Mouse (Mus musculus): ENCODE results near the gene Cyp3a57. TPM values are rescaled to one million over a fixed set of nuclear protein-coding genes. Genes with fewer than 3 reads are reported as not detected.
"Not testable (repeated sequence)": the region's sequence is repeated elsewhere in the genome, so short reads cannot be mapped to it uniquely, and the experiment has no call there.

Gene Cyp3a57
- not detected for polyA plus RNA-seq (2017; shearing (Covaris generic))

DNA sequence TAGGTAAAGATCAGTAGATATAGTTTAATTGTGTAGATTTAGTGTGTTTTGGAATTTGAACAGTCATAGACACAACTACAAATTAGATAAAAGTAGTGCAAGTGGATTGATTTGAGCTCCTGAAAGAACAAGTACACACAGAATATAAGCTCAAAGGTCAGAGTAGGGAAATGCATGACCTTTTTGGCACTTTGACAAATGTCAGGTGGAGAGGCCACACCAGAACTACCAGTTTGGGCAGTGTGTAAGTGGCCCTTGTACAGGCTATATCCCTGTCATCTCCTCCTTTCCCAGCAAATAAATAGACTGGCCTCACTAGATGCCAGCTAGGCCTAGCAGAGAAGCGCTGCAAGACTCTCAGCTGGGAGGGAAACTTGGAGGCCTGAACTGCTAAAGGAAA, at the start of gene Cyp3a57:
TSS of gene Cyp3a57 (plus strand) at position 339 of the 400 bp plus-strand sequence.
- ATAC-seq = no peak

DNA sequence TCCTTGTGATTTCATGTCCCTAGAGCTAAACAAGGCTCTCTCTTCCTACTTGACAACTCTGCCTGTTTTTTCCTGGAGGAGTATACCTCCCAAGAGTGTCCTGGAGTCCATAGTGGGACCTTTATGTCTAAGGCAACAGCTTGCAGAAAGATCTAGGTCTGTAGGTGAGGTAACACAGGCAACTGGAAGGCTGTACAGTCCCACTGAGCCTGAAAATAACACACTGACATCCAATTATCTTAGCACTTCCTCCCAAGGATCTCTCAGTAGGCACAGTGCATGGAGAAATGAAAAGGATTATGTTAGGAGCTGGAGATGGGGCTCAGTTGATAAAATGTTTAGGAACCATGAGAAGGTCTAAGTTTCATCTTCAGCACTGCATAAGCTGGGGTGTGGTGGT, 44.6 kb upstream of the Cyp3a57 start:
- ATAC-seq = no peak

DNA sequence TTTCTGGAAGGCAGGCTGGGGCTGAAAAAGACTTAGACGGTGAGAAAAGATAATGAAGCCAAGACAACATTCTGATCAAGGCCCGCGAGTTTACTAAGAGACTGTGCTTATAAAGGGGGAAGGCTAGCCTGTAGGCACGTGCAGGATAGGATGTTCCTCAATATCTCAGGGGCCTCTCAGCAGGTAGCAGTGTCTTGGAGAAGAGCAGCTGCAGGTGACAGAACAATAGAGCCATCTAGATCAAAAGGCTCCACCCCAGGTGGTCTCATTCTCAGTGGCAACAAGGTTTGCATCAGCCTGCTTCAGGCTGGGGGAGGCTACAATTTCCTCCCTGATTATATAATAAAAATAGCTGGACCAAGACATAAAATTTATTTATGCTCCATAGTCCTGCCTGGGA, 43.3 kb upstream of the Cyp3a57 start:
- ATAC-seq = not testable (repeated sequence)

DNA sequence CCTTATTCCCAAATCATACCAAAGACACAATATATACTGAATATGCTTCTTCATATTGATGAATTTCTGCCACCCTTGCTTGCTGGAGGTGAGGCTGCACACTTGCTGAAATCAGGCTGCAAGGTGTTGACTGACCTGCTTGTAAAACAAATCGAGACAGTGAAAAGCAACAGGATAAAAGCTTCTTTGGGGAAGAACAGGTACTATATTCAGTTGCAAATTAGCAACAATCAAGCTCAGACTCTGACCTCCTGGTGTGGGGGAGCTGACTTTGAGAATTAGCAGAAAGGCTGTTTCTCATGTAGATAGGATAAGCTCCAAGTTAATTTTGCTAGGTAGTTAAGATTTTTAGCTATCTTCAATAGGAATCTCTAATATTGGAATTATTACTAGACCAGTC, 42.7 kb upstream of the Cyp3a57 start:
- no peak for ATAC-seq

DNA sequence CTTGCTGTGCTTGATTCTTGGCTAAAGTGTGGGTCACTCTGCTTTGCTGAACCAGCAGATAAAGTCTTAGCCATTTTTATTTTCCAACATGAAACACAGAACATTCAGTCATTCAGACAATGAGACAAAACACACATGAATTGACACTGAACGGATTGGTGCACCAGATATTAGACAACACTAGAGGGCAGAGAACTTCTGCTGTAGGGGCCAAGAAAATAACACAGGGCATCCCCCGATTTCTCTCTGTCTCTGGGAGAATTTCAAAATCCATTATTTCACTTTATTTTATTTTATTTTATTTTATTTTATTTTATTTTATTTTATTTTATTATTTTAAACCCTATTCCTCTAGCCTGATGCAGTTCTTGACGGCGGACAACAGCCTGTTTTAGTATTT, 38.1 kb upstream of the Cyp3a57 start:
- not testable (repeated sequence) for ATAC-seq

DNA sequence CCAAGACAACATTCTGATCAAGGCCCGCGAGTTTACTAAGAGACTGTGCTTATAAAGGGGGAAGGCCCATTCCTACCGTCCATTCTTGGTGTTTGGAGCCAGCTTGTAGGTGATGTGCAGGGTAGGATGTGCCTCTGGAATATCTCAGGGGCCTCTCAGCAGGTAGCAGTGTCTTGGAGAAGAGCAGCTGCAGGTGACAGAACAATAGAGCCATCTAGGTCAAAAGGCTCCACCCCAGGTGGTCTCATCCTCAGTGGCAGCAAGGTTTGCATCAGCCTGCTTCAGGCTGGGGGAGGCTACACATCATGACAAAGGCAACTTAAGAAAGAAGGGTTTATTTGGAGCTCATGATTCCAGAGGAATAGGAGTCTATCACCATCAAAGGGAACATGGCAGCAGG, 37.3 kb upstream of the Cyp3a57 start:
- ATAC-seq = not testable (repeated sequence)

DNA sequence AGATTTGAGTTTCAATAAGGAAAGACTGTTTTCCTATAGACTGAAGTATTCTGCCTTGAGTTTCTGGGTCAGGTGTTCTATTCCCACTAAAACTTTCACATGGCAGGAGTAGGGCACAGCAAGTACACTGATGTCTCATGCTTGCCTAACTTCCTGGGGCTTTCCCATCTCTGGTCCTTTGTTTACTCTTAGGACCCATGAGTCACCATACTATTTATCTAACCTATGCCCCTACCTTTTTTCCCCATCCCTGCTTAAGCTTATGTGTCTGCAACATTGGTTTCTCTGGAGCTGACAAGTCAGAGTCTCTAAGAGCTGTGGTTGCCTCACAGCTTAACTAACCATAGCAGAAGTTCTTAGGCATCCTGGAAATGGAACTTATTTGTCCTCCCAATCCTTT, 31.2 kb upstream of the Cyp3a57 start:
- ATAC-seq = no peak

DNA sequence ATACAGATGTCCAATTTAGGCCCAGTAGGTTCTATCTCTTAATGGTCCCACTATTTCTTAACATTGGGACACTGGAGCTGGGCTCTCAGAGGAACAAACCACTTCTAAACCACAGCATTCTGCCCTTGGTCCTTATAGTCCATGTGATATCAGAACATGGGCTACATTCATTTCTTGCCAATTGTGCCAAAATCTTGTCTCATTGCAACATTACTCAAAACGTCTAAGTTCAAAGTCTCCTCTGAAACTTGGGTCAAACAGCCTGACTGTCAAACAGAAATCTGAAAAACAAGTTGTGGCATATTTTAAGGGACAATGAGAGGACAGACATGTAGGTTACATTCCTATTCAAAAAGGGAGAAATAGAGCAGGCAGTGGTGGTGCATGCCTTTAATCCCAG, 27.9 kb upstream of the Cyp3a57 start:
- ATAC-seq = no peak

DNA sequence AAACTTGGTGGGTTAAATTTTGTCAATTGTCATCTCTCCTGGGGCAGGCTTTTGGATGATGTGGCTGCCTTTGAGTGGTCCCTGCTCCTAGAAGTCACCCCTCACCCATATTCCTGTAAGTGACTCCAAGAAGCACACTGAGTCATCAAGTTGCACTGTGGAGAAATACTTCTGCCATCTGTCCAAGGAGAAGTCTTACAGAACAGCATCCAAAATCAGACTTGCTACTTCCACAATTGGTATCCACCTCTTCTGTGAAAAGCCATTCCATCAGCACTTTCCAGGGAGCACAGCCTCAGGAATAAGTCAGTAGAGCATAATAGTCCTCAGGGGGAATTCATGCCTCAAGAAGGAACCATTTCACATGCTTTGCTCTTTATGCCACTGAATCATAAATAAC, 6.3 kb upstream of the Cyp3a57 start:
- not testable (repeated sequence) for ATAC-seq

DNA sequence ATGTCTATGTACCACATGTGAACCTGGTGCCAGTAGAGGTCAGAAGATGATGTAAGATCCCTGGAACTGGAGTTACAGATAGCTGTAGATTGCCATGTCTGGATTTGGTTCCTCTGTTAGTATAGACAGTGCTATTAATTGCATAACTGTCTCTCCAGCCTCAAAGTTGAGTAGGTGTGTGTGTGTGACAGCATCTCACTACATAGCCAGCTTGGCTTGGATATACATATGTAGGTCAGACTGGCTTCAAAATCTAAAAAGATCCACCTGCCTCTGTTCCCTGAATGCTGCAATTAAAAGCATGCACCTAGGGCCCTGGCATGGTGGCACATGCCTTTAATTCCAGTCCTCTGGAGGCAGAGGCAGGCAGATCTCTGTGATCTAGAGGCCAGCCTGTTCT, 4.6 kb downstream of the Cyp3a57 start:
- no peak for ATAC-seq

DNA sequence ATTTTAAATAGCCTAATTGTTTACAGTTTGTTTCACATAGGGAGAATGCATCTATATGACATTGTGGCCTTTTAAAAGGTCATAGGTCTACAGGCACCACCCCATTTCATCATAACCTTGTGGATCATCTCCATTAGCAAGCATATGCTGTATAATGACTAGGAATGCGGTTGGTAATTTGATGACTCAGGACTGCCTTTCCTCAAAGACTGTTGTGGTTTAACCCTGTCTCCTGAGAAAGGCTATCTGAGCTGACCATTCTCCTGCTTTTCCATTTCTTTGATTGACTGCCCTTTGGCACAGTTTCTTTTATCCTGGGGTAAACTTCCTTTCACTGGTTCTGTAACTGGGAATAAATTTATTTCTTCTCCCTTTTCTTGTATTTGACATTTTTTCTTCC, 8.0 kb downstream of the Cyp3a57 start:
- ATAC-seq = no peak

DNA sequence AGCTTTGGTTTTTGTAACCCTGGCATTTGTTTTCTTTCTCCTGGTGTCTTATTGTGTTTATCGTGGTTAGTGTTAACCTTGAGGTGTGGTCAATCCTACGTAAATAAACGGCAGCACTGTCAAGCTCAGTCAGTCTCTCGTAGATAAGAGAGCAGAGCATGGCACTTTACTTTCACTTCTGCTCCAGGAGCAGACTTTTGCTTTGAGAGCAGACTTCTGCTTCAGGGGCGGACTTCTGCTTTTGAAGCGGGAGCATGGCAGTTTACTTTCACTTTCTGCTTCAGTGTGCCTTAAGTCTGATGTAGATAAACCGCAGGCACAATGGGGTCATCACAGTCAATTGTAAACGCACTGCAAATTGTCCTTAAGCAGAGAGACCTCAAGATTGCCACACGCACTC, 70.3 kb downstream of the Cyp3a57 start:
- not testable (repeated sequence) for ATAC-seq

DNA sequence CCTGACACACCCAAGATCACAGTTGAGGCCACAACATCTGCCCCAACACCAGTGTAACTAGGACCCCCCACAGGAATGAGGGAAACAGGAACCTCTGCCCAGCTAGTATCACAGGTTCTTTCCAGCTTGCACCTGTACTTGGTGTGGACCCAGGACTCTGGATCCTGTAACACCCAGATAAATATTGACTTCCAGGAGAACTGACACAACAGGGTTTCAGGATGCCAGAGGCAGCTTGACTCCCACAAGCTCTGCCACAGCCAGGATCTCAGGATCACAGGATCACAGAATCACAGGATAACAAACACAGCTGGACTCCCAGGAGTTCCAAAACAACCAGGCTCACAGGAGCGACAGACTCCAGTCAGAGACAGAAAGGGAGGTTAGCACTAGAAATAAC, 77.2 kb downstream of the Cyp3a57 start:
- ATAC-seq = no peak

DNA sequence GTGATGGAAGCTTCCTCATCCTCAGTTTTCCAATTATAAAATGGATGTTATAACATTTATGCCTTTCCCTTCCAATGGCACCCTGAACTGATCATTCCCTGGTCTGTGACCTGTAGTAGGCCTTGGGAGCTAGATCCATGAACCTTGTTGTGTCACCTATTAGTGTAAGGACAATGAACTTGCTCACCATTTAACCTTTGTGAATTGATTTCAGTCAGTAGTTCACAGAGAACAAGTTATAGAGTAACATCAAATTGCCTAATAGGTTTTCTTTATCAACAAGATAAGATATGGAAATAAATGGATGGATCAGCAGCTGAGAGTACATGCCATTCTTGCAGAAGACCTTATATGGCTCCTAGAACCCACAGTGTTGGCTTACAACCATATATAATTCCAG, 85.9 kb downstream of the Cyp3a57 start:
- ATAC-seq = no peak

DNA sequence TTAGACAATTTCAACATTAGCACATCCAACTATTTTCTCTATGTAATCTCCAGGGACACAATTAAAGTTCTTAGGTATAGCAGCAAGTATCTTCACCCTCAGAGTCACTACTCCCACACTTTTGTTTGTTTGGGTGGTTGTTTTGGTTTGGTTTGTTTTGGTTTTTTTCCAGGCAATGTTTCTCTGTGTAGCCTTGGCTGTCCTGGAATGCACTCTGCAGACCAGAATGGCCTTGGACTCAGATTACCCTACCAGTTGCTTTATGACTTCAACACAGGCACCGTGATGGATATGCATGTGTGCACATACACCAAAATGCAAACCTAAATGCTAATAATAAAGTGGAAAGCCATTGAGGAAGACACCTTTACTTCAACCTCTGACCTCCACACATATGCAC, 88.6 kb downstream of the Cyp3a57 start:
- ATAC-seq = no peak

Other genes starting within 250 kb of the Cyp3a57 start
- gene Arpc1b, start 231.1 kb upstream of the Cyp3a57 start, polyA plus RNA-seq (2017; shearing (Covaris generic)) = 1,000 to 10,000 TPM in 1 of 2 experiments, 100 to 1,000 TPM in 1; 727 to 1,112 TPM
- 10 to 100 TPM; 32.2 to 41.5 TPM for gene Pdap1, start 205.0 kb upstream of the Cyp3a57 start, polyA plus RNA-seq (2017; shearing (Covaris generic))
- gene Bud31, start 204.9 kb upstream of the Cyp3a57 start, polyA plus RNA-seq (2017; shearing (Covaris generic)) = 100 to 1,000 TPM; 107 to 118 TPM
- gene Ptcd1, start 178.2 kb upstream of the Cyp3a57 start, polyA plus RNA-seq (2017; shearing (Covaris generic)) = 10 to 100 TPM in 1 of 2 experiments, 1 to 10 TPM in 1; 7.0 to 18.0 TPM
- gene Cpsf4, start 178.1 kb upstream of the Cyp3a57 start, polyA plus RNA-seq (2017; shearing (Covaris generic)) = 10 to 100 TPM; 13.7 to 17.7 TPM
- gene Atp5j2, start 153.2 kb upstream of the Cyp3a57 start, polyA plus RNA-seq (2017; shearing (Covaris generic)) = 100 to 1,000 TPM; 418 to 445 TPM
- 10 to 100 TPM; 16.7 to 20.3 TPM for gene Zkscan14, start 143.4 kb upstream of the Cyp3a57 start, polyA plus RNA-seq (2017; shearing (Covaris generic))
- gene Zkscan5, start 140.7 kb upstream of the Cyp3a57 start, polyA plus RNA-seq (2017; shearing (Covaris generic)) = 1 to 10 TPM; 4.8 to 6.0 TPM
- gene Zfp655, start 113.6 kb upstream of the Cyp3a57 start, polyA plus RNA-seq (2017; shearing (Covaris generic)) = 10 to 100 TPM; 59.5 to 61.1 TPM
- gene Zscan25, start 64.8 kb upstream of the Cyp3a57 start, polyA plus RNA-seq (2017; shearing (Covaris generic)) = under 1 TPM; 0.37 to 0.45 TPM
- not detected for gene Cyp3a16, start 124.4 kb downstream of the Cyp3a57 start, polyA plus RNA-seq (2017; shearing (Covaris generic))
- not detected for gene Cyp3a41b, start 239.5 kb downstream of the Cyp3a57 start, polyA plus RNA-seq (2017; shearing (Covaris generic))